Mouse (Mus musculus) spleen, adult 2 months (tissue): ENCODE measurements around the gene Krt17. TPM values are rescaled to one million over a fixed set of nuclear protein-coding genes. Genes with fewer than 3 reads are reported as not detected.

ENCODE experiments used
- DNase-seq, 2 experiments: peaks; one replicate each; pipeline versions ENCODE4 v3.0.0 to v3.0.0-alpha.2; 2012 to 2021; ENCODE audit warnings: low spot score in 2 of 2, low read depth in 1 of 2
- H3K27ac ChIP-seq: fragments of 200-500 bp; 2 replicates; pipeline ENCODE4 v1.5.1; 2012; ENCODE audit warnings: low read length, inconsistent platforms; ENCODE audit not compliant: insufficient read depth
- H3K27me3 ChIP-seq: fragments of 200-500 bp; 2 replicates; pipeline ENCODE4 v1.6.1; 2012; ENCODE audit warnings: mild to moderate bottlenecking, moderate library complexity, low read length, inconsistent platforms; ENCODE audit not compliant: control insufficient read depth, insufficient read depth
- H3K36me3 ChIP-seq: fragments of 200-500 bp; 2 replicates; pipeline ENCODE4 v1.6.1; 2012; ENCODE audit warnings: mild to moderate bottlenecking, low read length, inconsistent platforms; ENCODE audit not compliant: control insufficient read depth, insufficient read depth
- H3K4me1 ChIP-seq: fragments of 200-500 bp; 2 replicates; pipeline ENCODE4 v1.6.1; 2011; ENCODE audit warnings: inconsistent platforms; ENCODE audit not compliant: control insufficient read depth, insufficient read depth, insufficient read length
- H3K4me3 ChIP-seq: fragments of 200-500 bp; 2 replicates; pipeline ENCODE4 v1.5.1; 2011; ENCODE audit warnings: mild to moderate bottlenecking, inconsistent platforms; ENCODE audit not compliant: insufficient read depth, insufficient read length; ENCODE audit errors: extremely low read depth
- CTCF ChIP-seq: fragments of 200-500 bp; IDR thresholded peaks from 2 replicates; pipeline ENCODE4 v1.5.1; 2011; ENCODE audit warnings: mild to moderate bottlenecking, inconsistent platforms; ENCODE audit not compliant: insufficient read depth, insufficient read length, insufficient replicate concordance; ENCODE audit errors: extremely low read depth
- POLR2A ChIP-seq: fragments of 200-500 bp; IDR thresholded peaks from 2 replicates; pipeline ENCODE4 v1.6.1; 2011; ENCODE audit warnings: low read depth, low read length, inconsistent platforms
- WGBS: fragments of 180-500 bp; shearing (Covaris S2); methylation state at CpG from one replicate; pipeline ENCODE4 v1.1.7; 2018; 5-methylcytosine and 5-hydroxymethylcytosine counted together
- polyA plus RNA-seq: library from polyadenylated mRNA; depleted of rRNA; stranded (reverse); fragments of >200 nt; gene quantifications from 2 replicates; pipeline ENCODE4 v1.2.3, GENCODE M21; 2012

Krt17 gene
- polyA plus RNA-seq, 1 experiment, result not detected

- 26% methylated on average over 11 of the region's 11 CpGs for WGBS
- DNase-seq, result peak; percentile 52 to 62
- no peak overlapping the region for H3K27ac ChIP-seq
- no peaks in the 10 kb centered on the region for H3K27me3 ChIP-seq
- no peak overlapping the region for H3K4me3 ChIP-seq
- no peaks in the 10 kb centered on the region for H3K36me3 ChIP-seq
- TF ChIP-seq POLR2A, result no peak
- peak; percentile 49; the same call in 1 of the 2 replicates for TF ChIP-seq CTCF
- H3K4me1 ChIP-seq, result no peaks in the 10 kb centered on the region
Observed at GRCm38 (mm10) chr11:100281596-100282544, 21.0 kb upstream of the Krt17 start.

- no peaks in the 10 kb centered on the region for H3K4me1 ChIP-seq
- 44% methylated on average over 5 of the region's 5 CpGs for WGBS
- TF ChIP-seq POLR2A (no peak), CTCF (no peak)
- no peak for DNase-seq
- no peaks in the 10 kb centered on the region for H3K36me3 ChIP-seq
- H3K27ac ChIP-seq, result no peak overlapping the region
- H3K27me3 ChIP-seq, result no peaks in the 10 kb centered on the region
- H3K4me3 ChIP-seq, result no peak overlapping the region
Observed at GRCm38 (mm10) chr11:100278759-100279158, 17.9 kb upstream of the Krt17 start.

GRCm38 (mm10) chr11:100277726-100278480, 17.1 kb upstream of the Krt17 start:
- WGBS, result 69% methylated on average over 15 of the region's 15 CpGs
- no peak for DNase-seq
- no peak overlapping the region for H3K4me3 ChIP-seq

GRCm38 (mm10) chr11:100275466-100275865, 14.6 kb upstream of the Krt17 start:
- H3K36me3 ChIP-seq, result no peaks in the 10 kb centered on the region
- H3K27me3 ChIP-seq, result no peaks in the 10 kb centered on the region
- no peak overlapping the region for H3K27ac ChIP-seq
- WGBS, result 70% methylated on average over 5 of the region's 5 CpGs
- no peaks in the 10 kb centered on the region for H3K4me1 ChIP-seq
- TF ChIP-seq CTCF (no peak), POLR2A (no peak)
- no peak overlapping the region for H3K4me3 ChIP-seq
- no peak for DNase-seq

More at GRCm38 (mm10) chr11:100277726-100278480, 17.1 kb upstream of the Krt17 start:
- TF ChIP-seq POLR2A (no peak), CTCF (no peak)
- H3K27me3 ChIP-seq, result no peaks in the 10 kb centered on the region
- H3K27ac ChIP-seq, result no peak overlapping the region
- H3K36me3 ChIP-seq, result no peaks in the 10 kb centered on the region
- H3K4me1 ChIP-seq, result no peaks in the 10 kb centered on the region

- Histone ChIP-seq H3K36me3 (no peaks in the 10 kb centered on the region), H3K4me3 (no peak overlapping the region), H3K27ac (no peak overlapping the region), H3K27me3 (no peaks in the 10 kb centered on the region), H3K4me1 (no peaks in the 10 kb centered on the region)
- WGBS, result 88% methylated on average over 7 of the region's 7 CpGs
- no peak for DNase-seq
- no peak for TF ChIP-seq CTCF
- TF ChIP-seq POLR2A, result no peak
Observed at GRCm38 (mm10) chr11:100274719-100275118, 13.9 kb upstream of the Krt17 start.

GRCm38 (mm10) chr11:100271878-100272277, 11.0 kb upstream of the Krt17 start:
- Histone ChIP-seq H3K4me3 (no peak overlapping the region), H3K36me3 (no peaks in the 10 kb centered on the region), H3K27ac (no peak overlapping the region), H3K4me1 (no peaks in the 10 kb centered on the region), H3K27me3 (no peaks in the 10 kb centered on the region)
- 88% methylated on average over 1 of the region's 1 CpGs for WGBS
- TF ChIP-seq CTCF, result no peak
- TF ChIP-seq POLR2A, result no peak
- DNase-seq, result no peak
